Mouse (Mus musculus) forelimb bud, embryonic 11.5 days (tissue): ENCODE measurements around the gene Asb6.

Source experiments
- DNase-seq: peaks from one replicate; pipeline ENCODE4 v3.0.0-alpha.2; 2012; ENCODE audit warnings: low read depth, low spot score

Gene Asb6

DNA sequence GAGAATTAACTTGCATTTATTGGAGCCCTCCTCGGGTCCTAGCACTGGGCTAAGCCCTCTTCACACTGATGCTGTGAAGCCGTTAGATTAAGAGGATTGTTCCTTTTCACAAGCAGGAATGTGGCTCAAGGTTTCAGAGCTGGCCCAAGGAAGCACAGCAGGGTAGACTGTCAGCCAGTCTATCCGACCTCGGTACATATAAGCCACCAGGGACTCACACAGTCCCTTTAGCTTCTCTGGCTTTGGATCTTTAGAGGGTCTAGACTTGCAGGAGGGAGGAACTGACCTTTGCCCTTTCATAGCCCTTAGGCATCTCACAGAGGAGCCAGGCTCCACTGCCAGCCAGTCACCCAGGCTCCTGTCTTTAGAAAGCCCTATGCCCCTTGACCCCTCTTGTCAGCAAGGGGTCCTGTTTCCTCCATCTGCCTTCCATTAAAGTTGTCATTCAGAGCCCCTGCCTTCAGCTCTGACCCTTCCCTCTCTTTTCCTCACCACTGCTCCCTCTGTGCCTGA is at the start of gene Asb6:
Gene Asb6 (minus strand): TSS at position 51 of the 513 bp plus-strand sequence.
- DNase-seq, result no peak

- no peak for DNase-seq
These were observed 49.3 kb upstream of the Asb6 start for GRCm38 (mm10) chr2:30879481-30879880.

- DNase-seq, result peak; percentile 46
These were observed 45.7 kb upstream of the Asb6 start for GRCm38 (mm10) chr2:30875621-30876432.

- no peak for DNase-seq
These were observed 45.0 kb upstream of the Asb6 start for GRCm38 (mm10) chr2:30875096-30875495.

GRCm38 (mm10) chr2:30874445-30874844 is 44.3 kb upstream of the Asb6 start:
- no peak for DNase-seq

DNA sequence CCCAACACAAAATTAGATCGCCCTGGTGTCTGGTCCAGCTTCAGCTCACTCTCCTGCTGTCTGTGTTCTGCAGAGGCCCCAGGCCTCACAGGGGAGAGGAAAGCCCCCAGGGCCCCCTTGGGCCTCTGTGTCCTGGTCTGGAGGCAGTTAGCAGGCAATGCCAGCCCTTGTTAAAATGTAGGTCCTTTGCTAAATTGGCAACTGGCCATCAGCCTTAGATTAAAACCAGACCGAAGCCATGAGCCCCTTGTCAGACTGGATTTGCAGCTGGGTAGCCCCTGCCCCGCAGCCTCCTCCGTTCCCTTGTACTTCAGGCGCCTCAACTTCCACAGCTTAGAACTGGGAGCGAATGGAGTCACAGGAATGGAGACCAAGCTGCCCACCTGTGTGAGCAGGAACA is 42.5 kb upstream of the Asb6 start:
- peak; percentile 95 for DNase-seq

DNA sequence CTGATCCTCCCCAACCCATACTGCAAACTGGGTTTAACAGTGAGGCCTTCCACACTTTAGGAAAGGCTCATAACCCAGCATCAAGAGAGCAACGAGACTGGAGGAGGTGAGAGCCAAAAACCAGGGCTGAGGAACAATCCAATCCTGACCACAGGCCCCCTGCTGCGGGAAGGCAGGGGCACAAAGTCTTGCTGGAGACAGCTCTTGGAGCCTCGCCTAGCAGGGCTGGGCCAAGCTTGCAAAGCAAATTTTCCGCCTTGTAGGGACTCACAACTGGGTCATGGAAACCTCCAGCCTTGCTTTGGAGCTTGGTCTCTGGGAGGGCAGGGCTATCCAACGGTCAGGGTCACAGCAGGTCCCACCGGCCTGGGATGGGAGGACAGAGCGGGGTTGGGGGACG is 40.7 kb upstream of the Asb6 start:
- DNase-seq, result no peak

DNA sequence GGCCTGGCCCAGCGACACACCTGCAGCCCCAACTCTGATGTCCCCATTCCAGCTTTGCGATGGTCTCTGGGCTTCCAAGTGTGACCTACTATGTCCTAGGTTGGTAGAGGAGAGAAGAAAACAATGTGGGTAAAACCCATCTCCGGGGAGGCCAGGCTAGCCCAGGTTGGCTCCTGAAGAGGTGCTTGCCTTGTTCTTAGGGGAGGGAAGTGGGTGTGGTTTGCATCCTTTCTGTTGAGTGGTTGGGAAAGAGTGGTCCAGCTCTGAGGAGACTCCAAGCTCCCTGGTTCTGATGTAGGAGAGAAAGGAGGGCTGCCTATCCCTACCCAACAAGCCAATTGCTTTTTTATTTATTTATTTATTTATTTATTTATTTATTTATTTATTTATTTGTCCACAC is 35.3 kb upstream of the Asb6 start:
- no peak for DNase-seq

DNA sequence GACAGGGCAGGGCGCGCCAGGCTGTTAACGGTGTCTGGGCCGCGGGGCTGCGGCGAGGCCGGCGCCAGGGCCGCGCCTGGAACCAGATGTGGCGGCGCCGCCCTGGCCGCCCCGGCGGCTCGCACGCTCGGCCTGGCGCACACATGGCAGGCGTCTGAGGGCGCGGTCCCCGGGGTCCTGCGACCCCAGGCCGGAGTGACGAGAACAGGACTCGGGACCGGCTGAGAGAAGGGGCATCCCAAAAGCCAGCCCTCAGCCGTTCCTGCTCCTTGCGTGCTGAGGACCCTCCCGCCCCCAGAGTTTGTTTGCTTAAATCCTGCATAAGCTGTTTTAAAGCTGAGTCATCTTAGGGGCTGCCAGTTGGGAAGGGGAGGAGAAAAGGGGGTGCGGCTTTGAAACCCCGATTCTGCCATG is 34.8 kb upstream of the Asb6 start:
- DNase-seq, result peak; percentile 35

DNA sequence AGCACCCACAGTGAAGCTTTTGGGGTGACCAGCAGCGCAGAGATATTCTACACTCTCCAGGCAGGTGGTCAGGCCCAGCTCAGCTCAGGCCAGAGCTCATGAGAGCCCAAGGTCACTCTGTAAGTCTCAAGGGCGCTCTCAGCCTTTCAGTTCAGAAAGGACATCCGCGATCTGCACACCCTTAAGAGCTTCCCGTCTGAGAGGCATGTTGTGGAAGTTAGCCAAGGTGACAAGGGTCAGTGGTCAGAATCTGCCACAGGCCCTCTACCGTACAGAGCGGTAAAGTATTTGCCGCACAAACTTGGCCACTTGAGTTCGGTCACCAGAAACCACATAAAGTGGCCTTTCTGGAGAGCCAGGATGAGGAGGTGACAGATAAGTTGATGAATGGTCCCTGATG is 33.4 kb upstream of the Asb6 start:
- DNase-seq, result no peak

- DNase-seq, result no peak
These were observed 31.9 kb upstream of the Asb6 start for GRCm38 (mm10) chr2:30862081-30862480.

DNA sequence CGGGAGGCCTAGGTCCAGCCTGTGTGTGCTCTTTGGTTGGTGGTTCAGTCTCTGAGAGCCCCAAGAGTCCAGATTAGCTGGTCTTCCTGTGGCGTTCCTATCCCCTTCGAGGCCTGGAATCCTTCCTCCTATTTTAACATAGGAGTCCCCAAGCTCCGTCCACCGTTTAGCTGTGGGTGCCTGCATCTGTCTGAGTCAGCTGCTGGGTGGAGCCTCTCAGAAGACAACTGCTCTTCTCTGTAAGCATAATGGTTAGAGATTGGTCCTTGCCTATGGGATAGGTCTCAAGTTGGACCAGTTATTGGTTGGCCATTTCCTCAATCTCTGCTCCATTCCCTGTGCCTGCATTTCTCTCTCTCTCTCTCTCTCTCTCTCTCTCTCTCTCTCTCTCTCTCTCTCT is 29.6 kb upstream of the Asb6 start:
- no peak for DNase-seq

- no peak for DNase-seq
These were observed 26.9 kb upstream of the Asb6 start for GRCm38 (mm10) chr2:30857076-30857475.

DNA sequence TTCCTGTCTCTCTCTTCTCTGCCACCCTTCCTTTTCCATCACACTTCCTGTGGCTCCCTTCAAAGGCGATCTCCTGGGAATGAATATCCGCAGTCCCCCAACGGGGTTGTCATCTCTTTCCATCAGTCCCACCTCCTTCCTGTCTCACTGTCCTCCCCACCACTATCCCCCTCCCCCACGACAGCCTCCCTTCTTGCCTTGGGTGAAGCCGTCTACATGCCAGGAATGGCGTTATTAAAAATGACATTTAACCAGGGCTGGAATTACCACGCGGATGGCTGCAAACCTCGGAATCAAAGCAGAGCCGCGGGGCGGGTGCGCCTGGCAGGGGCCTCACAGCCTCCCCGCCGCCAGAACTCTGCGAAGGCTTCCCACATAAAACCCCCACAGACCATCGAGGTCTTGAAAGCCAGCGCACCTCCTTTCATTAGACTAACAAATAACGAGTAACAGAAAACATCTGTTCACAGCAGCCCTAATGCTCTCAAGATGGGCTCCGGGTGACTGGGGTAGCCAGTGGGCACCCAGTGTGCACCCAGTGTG is 22.7 kb upstream of the Asb6 start:
- peak; percentile 80 for DNase-seq

GRCm38 (mm10) chr2:30850581-30850980 is 20.4 kb upstream of the Asb6 start:
- DNase-seq, result no peak

GRCm38 (mm10) chr2:30848184-30848583 is 18.1 kb upstream of the Asb6 start:
- no peak for DNase-seq

DNA sequence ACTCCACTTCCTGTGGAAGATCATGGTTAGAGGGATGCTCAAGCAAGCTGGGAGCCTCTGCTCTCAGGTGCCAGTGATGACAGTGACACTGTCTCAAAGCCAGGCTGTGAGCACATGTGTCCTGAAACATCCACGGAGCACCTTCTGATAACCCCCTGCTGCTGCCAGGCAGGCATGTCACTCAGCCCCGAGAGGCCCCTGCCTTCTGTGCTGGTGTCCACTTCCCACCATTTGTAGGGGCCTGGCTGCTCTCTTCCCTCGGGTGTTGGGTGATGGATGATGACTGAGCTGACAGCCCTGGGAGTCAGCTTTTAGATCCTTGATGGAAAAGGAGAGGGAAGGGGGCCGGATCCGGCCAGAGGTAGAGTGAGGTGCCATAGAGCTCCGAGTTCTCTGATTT is 16.6 kb upstream of the Asb6 start:
- no peak for DNase-seq

GRCm38 (mm10) chr2:30846236-30846635 is 16.1 kb upstream of the Asb6 start:
- no peak for DNase-seq

DNA sequence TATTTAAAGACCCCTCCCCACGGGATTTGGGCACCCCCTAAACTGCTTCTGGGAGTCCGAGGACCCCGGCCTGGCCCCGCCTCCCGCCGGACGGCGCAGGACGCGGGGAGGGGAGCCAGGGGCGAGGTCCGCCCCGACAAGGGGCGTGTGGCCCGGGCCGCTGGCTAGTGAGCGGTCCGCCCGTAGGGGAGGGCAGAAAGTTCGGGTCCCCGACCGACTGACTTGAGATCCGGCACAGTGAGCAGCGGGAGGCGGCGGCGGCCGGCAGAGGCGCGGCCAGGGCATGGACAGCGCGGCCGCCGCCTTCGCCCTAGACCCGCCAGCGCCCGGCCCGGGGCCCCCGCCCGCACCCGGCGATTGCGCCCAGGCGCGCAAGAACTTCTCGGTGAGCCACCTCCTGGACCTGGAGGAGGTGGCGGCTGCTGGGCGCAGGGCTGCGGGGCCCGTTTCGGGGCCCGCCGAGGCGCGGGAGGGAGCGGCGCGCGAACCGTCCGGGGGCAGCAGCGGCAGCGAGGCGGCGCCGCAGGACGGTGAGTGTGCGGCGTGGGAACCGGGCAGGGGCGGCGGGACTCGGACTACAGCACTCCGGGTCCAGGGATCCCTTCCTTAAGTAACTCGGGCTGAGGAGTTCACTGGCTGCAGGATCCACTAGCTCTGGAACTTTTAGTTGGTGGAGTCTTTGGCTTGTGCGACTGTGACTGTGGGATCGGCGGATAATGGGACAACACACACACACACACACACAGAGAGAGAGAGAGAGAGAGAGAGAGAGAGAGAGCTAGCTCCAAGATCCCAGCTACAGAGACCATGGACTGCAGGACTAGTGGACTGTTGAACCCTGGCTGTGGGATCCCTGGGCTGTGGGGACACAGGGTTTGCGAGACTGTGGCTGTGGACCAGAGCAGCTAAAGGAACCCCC is 15.3 kb upstream of the Asb6 start:
- DNase-seq, result no peak

- DNase-seq, result no peak
These were observed 12.5 kb upstream of the Asb6 start for GRCm38 (mm10) chr2:30842615-30843014.

DNA sequence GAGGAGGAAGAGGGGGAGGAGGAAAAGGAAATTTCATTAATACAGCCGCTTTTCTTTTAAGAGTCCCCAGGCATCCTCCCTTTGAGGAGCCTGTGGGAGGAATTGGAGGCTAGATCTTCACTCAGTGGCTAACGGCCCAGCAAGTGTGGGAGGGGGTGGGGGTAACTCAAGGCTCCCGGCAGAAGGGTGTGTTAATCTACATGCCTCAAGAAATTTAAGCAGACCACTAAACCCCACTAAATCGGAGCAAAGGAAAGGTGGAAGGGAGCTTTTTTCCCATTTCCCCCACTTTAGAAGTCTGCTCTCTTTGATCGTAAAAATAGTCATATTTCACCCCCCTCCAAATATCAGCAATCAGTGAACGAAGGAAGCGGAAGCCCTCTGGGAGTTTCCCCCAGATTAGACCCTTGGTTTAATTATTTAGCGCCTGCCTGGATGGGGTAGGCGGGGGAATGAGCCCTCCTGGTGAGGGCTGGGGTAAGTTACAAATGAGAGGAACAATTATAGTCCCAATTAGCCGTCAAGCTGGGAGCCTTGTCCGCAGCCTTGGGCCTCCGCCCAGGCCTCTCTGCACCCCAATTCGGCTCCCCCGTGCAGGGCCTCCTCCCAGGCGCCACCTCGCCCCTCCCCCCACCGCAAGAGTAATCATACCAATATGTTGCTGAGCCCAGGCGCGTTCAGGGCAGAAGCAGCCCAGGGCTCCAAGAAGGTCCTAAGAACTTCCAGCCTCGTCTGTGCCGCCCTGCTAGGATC is 6.3 kb upstream of the Asb6 start:
- peak; percentile 82 for DNase-seq
